Mouse (Mus musculus) liver, embryonic 15.5 days (tissue): ENCODE data around the gene Meiob. TPM values are rescaled to one million over a fixed set of nuclear protein-coding genes. Genes with fewer than 3 reads are reported as not detected.

Source experiments
- ATAC-seq: fragments of 200-750 bp; cut with Nextera tagmentation; 2 replicates; pipeline ENCODE4 v1.8.0; 2017; ENCODE audit warnings: moderate number of reproducible peaks, mild to moderate bottlenecking, moderate library complexity; ENCODE audit not compliant: insufficient read depth
- H3K27ac ChIP-seq: fragments of 300-500 bp; sonication (generic); replicated peaks from 2 replicates; pipeline ENCODE4 v1.5.1; 2015; ENCODE audit warnings: mild to moderate bottlenecking, inconsistent platforms
- H3K27me3 ChIP-seq: fragments of 300-500 bp; sonication (generic); 2 replicates; pipeline ENCODE4 v1.6.1; 2015; ENCODE audit warnings: mild to moderate bottlenecking, inconsistent platforms
- H3K36me3 ChIP-seq: fragments of 300-500 bp; sonication (generic); replicated peaks from 2 replicates; pipeline ENCODE4 v1.6.1; 2015; ENCODE audit warnings: moderate library complexity, mild to moderate bottlenecking, inconsistent platforms
- H3K4me1 ChIP-seq: fragments of 300-500 bp; sonication (generic); replicated peaks from 2 replicates; pipeline ENCODE4 v1.6.1; 2015; ENCODE audit warnings: inconsistent platforms
- H3K4me2 ChIP-seq: fragments of 300-500 bp; sonication (generic); 2 replicates; pipeline ENCODE4 v1.6.1; 2015; ENCODE audit warnings: moderate library complexity, mild to moderate bottlenecking, inconsistent platforms
- H3K4me3 ChIP-seq: fragments of 300-500 bp; sonication (generic); replicated peaks from 2 replicates; pipeline ENCODE4 v1.5.1; 2015; ENCODE audit warnings: mild to moderate bottlenecking, inconsistent platforms
- H3K9ac ChIP-seq: fragments of 300-500 bp; sonication (generic); 2 replicates; pipeline ENCODE4 v1.6.1; 2015; ENCODE audit warnings: moderate library complexity, mild to moderate bottlenecking, inconsistent platforms
- H3K9me3 ChIP-seq: fragments of 300-500 bp; sonication (generic); replicated peaks from 2 replicates; pipeline ENCODE4 v1.6.1; 2016; ENCODE audit warnings: inconsistent platforms
- WGBS: fragments of 180-500 bp; shearing (Covaris S2); methylation state at CpG from one replicate; pipeline ENCODE4 v1.1.7; 2015; ENCODE audit warnings: mixed read lengths; ENCODE audit not compliant: insufficient replicate concordance; 5-methylcytosine and 5-hydroxymethylcytosine counted together
- polyA plus RNA-seq: library from polyadenylated mRNA; unstranded; fragments of >200 nt; fragmentation: Nextera tagmentation; extraction: Ambion mirVana; gene quantifications from 2 replicates; pipeline ENCODE4 v1.2.1, GENCODE M21; 2015

Gene Meiob
- polyA plus RNA-seq, 1 experiment from 2014 or later, result 0.54 TPM

GRCm38 (mm10) chr17:24851381-24852125 lies 47.5 kb downstream of the Meiob start:
- H3K4me3 ChIP-seq, result peak overlapping the region; percentile 95
- no peak for ATAC-seq
- no peak overlapping the region; the same call in 1 of the 2 replicates for H3K27ac ChIP-seq
- 76% methylated on average over 10 of the region's 10 CpGs for WGBS
- H3K4me2 ChIP-seq, result peak overlapping the region; percentile 78
- H3K4me1 ChIP-seq, result peaks cover 47% of the 10 kb centered on the region
- H3K9ac ChIP-seq, result peak overlapping the region; percentile 89
- no peaks in the 10 kb centered on the region for H3K27me3 ChIP-seq
- no peaks in the 10 kb centered on the region for H3K9me3 ChIP-seq
- H3K36me3 ChIP-seq, result peaks cover 48% of the 10 kb centered on the region

- peaks cover 77% of the 10 kb centered on the region for H3K36me3 ChIP-seq
- WGBS, result 82% methylated on average over 3 of the region's 3 CpGs
- H3K9ac ChIP-seq, result no peak overlapping the region
- peaks cover 73% of the 10 kb centered on the region for H3K4me1 ChIP-seq
- ATAC-seq, result no peak
- peak overlapping the region; percentile 45 for H3K27ac ChIP-seq
- H3K27me3 ChIP-seq, result no peaks in the 10 kb centered on the region
- no peak overlapping the region for H3K4me3 ChIP-seq
- no peaks in the 10 kb centered on the region for H3K9me3 ChIP-seq
- no peak overlapping the region for H3K4me2 ChIP-seq
Measured at GRCm38 (mm10) chr17:24855838-24856464, 51.9 kb downstream of the Meiob start.

GRCm38 (mm10) chr17:24856589-24856988 lies 52.5 kb downstream of the Meiob start:
- peak overlapping the region; percentile 24; the same call in 1 of the 2 replicates for H3K27ac ChIP-seq
- peaks cover 83% of the 10 kb centered on the region for H3K36me3 ChIP-seq
- no peak overlapping the region for H3K4me2 ChIP-seq
- ATAC-seq, result no peak
- no peaks in the 10 kb centered on the region for H3K27me3 ChIP-seq
- 91% methylated on average over 13 of the region's 13 CpGs for WGBS
- no peaks in the 10 kb centered on the region for H3K9me3 ChIP-seq
- no peak overlapping the region for H3K4me3 ChIP-seq
- H3K4me1 ChIP-seq, result peaks cover 73% of the 10 kb centered on the region
- no peak overlapping the region for H3K9ac ChIP-seq

- Histone ChIP-seq H3K4me1 (peaks cover 63% of the 10 kb centered on the region), H3K4me3 (no peak overlapping the region), H3K9me3 (no peaks in the 10 kb centered on the region), H3K9ac (peak overlapping the region; percentile 31; the same call in 1 of the 2 replicates), H3K4me2 (peak overlapping the region; percentile 57), H3K27ac (peak overlapping the region; percentile 92), H3K27me3 (no peaks in the 10 kb centered on the region), H3K36me3 (peaks cover 90% of the 10 kb centered on the region)
- ATAC-seq, result no peak
- WGBS, result 69% methylated on average over 8 of the region's 8 CpGs
Measured at GRCm38 (mm10) chr17:24857831-24858470, 53.9 kb downstream of the Meiob start.

- Histone ChIP-seq H3K27me3 (no peaks in the 10 kb centered on the region), H3K4me2 (peak overlapping the region; percentile 57), H3K36me3 (peaks cover 89% of the 10 kb centered on the region), H3K4me1 (peaks cover 63% of the 10 kb centered on the region), H3K9ac (peak overlapping the region; percentile 31; the same call in 1 of the 2 replicates), H3K4me3 (no peak overlapping the region), H3K9me3 (no peaks in the 10 kb centered on the region), H3K27ac (peak overlapping the region; percentile 92)
- ATAC-seq, result peak; percentile 94
- WGBS, result 33% methylated on average over 6 of the region's 6 CpGs
Measured at GRCm38 (mm10) chr17:24858967-24859366, 54.9 kb downstream of the Meiob start.

- peak overlapping the region; percentile 17 for H3K4me3 ChIP-seq
- peak; percentile 76 for ATAC-seq
- no peaks in the 10 kb centered on the region for H3K9me3 ChIP-seq
- peaks cover 89% of the 10 kb centered on the region for H3K36me3 ChIP-seq
- WGBS, result 84% methylated on average over 8 of the region's 8 CpGs
- peak overlapping the region; percentile 44; the same call in 1 of the 2 replicates for H3K9ac ChIP-seq
- H3K27me3 ChIP-seq, result no peaks in the 10 kb centered on the region
- H3K4me1 ChIP-seq, result peaks cover 63% of the 10 kb centered on the region
- H3K27ac ChIP-seq, result peak overlapping the region; percentile 92
- H3K4me2 ChIP-seq, result peak overlapping the region; percentile 57
Measured at GRCm38 (mm10) chr17:24860076-24860475, 56.0 kb downstream of the Meiob start.

- Histone ChIP-seq H3K9me3 (no peaks in the 10 kb centered on the region), H3K9ac (no peak overlapping the region), H3K27ac (0 out of 2 replicates have a peak overlapping the region, but pooled peaks have one; percentile 92), H3K27me3 (no peaks in the 10 kb centered on the region), H3K4me1 (peaks cover 50% of the 10 kb centered on the region), H3K4me3 (no peak overlapping the region), H3K36me3 (peaks cover 83% of the 10 kb centered on the region), H3K4me2 (no peak overlapping the region)
- WGBS, result 88% methylated on average over 3 of the region's 3 CpGs
- no peak for ATAC-seq
Measured at GRCm38 (mm10) chr17:24861785-24862184, 57.7 kb downstream of the Meiob start.

- Histone ChIP-seq H3K36me3 (peaks cover 53% of the 10 kb centered on the region), H3K4me1 (peaks cover 10% of the 10 kb centered on the region), H3K27me3 (no peaks in the 10 kb centered on the region), H3K27ac (no peak within 1 kb of the TSS), H3K4me2 (no peak within 1 kb of the TSS), H3K9ac (no peak within 1 kb of the TSS), H3K4me3 (no peak within 1 kb of the TSS), H3K9me3 (no peaks in the 10 kb centered on the region)
- no peak for ATAC-seq
- 84% methylated on average over 8 of the region's 8 CpGs for WGBS
Measured at GRCm38 (mm10) chr17:24865776-24866175, 61.7 kb downstream of the Meiob start, which contains the start of gene Igfals. TSS of gene Igfals (plus strand) at chr17:24865997.

- peaks cover 6% of the 10 kb centered on the region; the same call in 1 of the 2 replicates for H3K27me3 ChIP-seq
- ATAC-seq, result no peak
- 87% methylated on average over 10 of the region's 10 CpGs for WGBS
- no peaks in the 10 kb centered on the region for H3K9me3 ChIP-seq
- H3K36me3 ChIP-seq, result peaks cover 32% of the 10 kb centered on the region
- no peaks in the 10 kb centered on the region for H3K4me1 ChIP-seq
- no peak overlapping the region for H3K27ac ChIP-seq
- H3K9ac ChIP-seq, result no peak overlapping the region
- H3K4me3 ChIP-seq, result no peak overlapping the region
- H3K4me2 ChIP-seq, result no peak overlapping the region
Measured at GRCm38 (mm10) chr17:24867914-24868313, 63.8 kb downstream of the Meiob start.

- Histone ChIP-seq H3K4me1 (peaks cover 17% of the 10 kb centered on the region), H3K4me2 (no peak overlapping the region), H3K27me3 (peaks cover 11% of the 10 kb centered on the region), H3K9me3 (no peaks in the 10 kb centered on the region), H3K9ac (no peak overlapping the region), H3K27ac (no peak overlapping the region), H3K36me3 (no peaks in the 10 kb centered on the region), H3K4me3 (no peak overlapping the region)
- no peak for ATAC-seq
- 47% methylated on average over 4 of the region's 4 CpGs for WGBS
Measured at GRCm38 (mm10) chr17:24873695-24874404, 69.8 kb downstream of the Meiob start.
